Mouse (Mus musculus) ES-E14 (cell line): ENCODE data around the gene Pigv.

ENCODE experiments used
- CHD2 ChIP-seq: IDR thresholded peaks from 2 replicates; pipeline ENCODE4 v1.6.1; 2014; ENCODE audit warnings: mild to moderate bottlenecking, low read depth, low read length, inconsistent platforms
- HCFC1 ChIP-seq: IDR thresholded peaks from 2 replicates; pipeline ENCODE4 v1.6.1; 2012; ENCODE audit warnings: low read length, inconsistent platforms, borderline replicate concordance; ENCODE audit not compliant: insufficient read depth
- MAFK ChIP-seq: IDR thresholded peaks from 2 replicates; pipeline ENCODE4 v1.6.1; 2014; ENCODE audit warnings: mild to moderate bottlenecking, low read depth, low read length, inconsistent platforms; ENCODE audit not compliant: insufficient read depth
- ZC3H11A ChIP-seq: IDR thresholded peaks from 2 replicates; pipeline ENCODE4 v1.6.1; 2012; ENCODE audit warnings: low read depth, mild to moderate bottlenecking, inconsistent platforms, low read length, borderline replicate concordance

DNA sequence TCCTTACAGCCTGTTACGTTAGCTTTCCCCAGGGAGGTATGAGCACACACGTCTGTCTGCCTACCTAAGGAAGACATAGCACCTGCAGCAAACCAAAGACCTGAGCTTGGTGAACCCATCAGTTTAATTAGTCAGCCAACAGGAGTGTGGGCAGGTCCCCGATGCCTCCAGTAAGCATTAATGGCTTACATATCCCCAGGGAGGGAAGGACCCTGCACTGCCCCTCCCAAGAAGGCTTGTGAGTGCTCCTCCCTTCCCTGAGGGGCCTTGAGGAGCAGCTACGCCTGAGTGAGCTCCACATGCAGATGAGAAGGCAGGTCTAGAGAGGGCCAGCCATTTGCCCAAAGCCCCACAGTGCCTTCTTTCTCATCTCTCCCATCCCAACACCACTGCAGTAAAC is 16.2 kb downstream of the Pigv start:
- TF ChIP-seq HCFC1: no peak
- no peak for TF ChIP-seq MAFK
- no peak for TF ChIP-seq ZC3H11A
- TF ChIP-seq CHD2: no peak
